Mouse (Mus musculus) hematopoietic stem cell, adult 5-6 weeks (primary cell): Measurements from ENCODE around the gene Mgl2. TPM values are rescaled to one million over a fixed set of nuclear protein-coding genes. Genes with fewer than 3 reads are reported as not detected.

Experiments used
- total RNA-seq: library from RNA; stranded (forward); fragments of 172-1452, 232-1000 nt; gene quantifications from 2 replicates; pipeline ENCODE4 v1.2.3, GENCODE M21; 2017

Gene Mgl2
- total RNA-seq, 1 experiment from 2014 or later = 1.2 TPM

Other genes with a start within 250 kb of the Mgl2 start
- 1.3 and 2.7 TPM in 2 replicates for gene Kctd11, start 248.9 kb upstream of the Mgl2 start, total RNA-seq
- 136 and 171 TPM in 2 replicates for gene Acap1, start 234.8 kb upstream of the Mgl2 start, total RNA-seq
- gene 2810408A11Rik, start 229.3 kb upstream of the Mgl2 start, total RNA-seq = 12.1 and 33.3 TPM in 2 replicates
- gene Neurl4, start 229.3 kb upstream of the Mgl2 start, total RNA-seq = 23.3 and 34.1 TPM in 2 replicates
- 37.0 and 64.9 TPM in 2 replicates for gene Gps2, start 216.4 kb upstream of the Mgl2 start, total RNA-seq
- 553 and 938 TPM in 2 replicates for gene Eif5a, start 208.4 kb upstream of the Mgl2 start, total RNA-seq
- 0.60 TPM in 1 of 2 replicates, not detected in the other for gene Ybx2, start 194.5 kb upstream of the Mgl2 start, total RNA-seq
- gene Slc2a4, start 182.1 kb upstream of the Mgl2 start, total RNA-seq = not detected in 2 replicates
- gene Cldn7, start 165.6 kb upstream of the Mgl2 start, total RNA-seq = 0.31 and 6.3 TPM in 2 replicates
- 17.3 and 21.4 TPM in 2 replicates for gene Ctdnep1, start 149.2 kb upstream of the Mgl2 start, total RNA-seq
- gene Elp5, start 147.8 kb upstream of the Mgl2 start, total RNA-seq = 48.6 and 59.9 TPM in 2 replicates
- gene Gabarap, start 139.2 kb upstream of the Mgl2 start, total RNA-seq = 211 and 252 TPM in 2 replicates
- 44.2 and 45.3 TPM in 2 replicates for gene Phf23, start 134.6 kb upstream of the Mgl2 start, total RNA-seq
- 22.6 and 35.9 TPM in 2 replicates for gene Dvl2, start 129.7 kb upstream of the Mgl2 start, total RNA-seq
- gene Acadvl, start 114.9 kb upstream of the Mgl2 start, total RNA-seq = 42.8 and 51.7 TPM in 2 replicates
- gene Dlg4, start 113.4 kb upstream of the Mgl2 start, total RNA-seq = 9.3 and 10.0 TPM in 2 replicates
- gene Asgr1, start 76.2 kb upstream of the Mgl2 start, total RNA-seq = 1.1 TPM in 1 of 2 replicates, not detected in the other
- gene Asgr2, start 37.7 kb upstream of the Mgl2 start, total RNA-seq = 0.45 TPM in 1 of 2 replicates, not detected in the other
- gene Clec10a, start 25.9 kb downstream of the Mgl2 start, total RNA-seq = 9.9 and 14.6 TPM in 2 replicates
- gene Slc16a11, start 82.4 kb downstream of the Mgl2 start, total RNA-seq = 5.9 and 10.0 TPM in 2 replicates
- 13.4 and 15.6 TPM in 2 replicates for gene Slc16a13, start 90.7 kb downstream of the Mgl2 start, total RNA-seq
- gene Bcl6b, start 99.5 kb downstream of the Mgl2 start, total RNA-seq = 0.69 and 1.4 TPM in 2 replicates
- gene 0610010K14Rik, start 107.6 kb downstream of the Mgl2 start, total RNA-seq = 19.7 and 35.1 TPM in 2 replicates
- gene Gm21988, start 109.5 kb downstream of the Mgl2 start, total RNA-seq = 3.7 TPM in 1 of 2 replicates, not detected in the other
- gene Rnasek, start 109.5 kb downstream of the Mgl2 start, total RNA-seq = 19.7 and 22.5 TPM in 2 replicates
- 0.25 and 0.30 TPM in 2 replicates for gene Alox12, start 125.0 kb downstream of the Mgl2 start, total RNA-seq
- not detected in 2 replicates for gene Alox12e, start 192.3 kb downstream of the Mgl2 start, total RNA-seq
- 1.6 and 4.4 TPM in 2 replicates for gene Alox15, start 221.7 kb downstream of the Mgl2 start, total RNA-seq